ENCODE assay signal across 31 mouse cellular contexts in genomic region chr3:138955220-138955619, GRCm38 (mm10).
"Had no signal": no experiment of that assay in that cellular context is flagged by ENCODE, and none has a peak within 500 bp of the region (broad histone marks: within the 10 kb centered on the region; RNA-seq: fewer than 3 reads in every experiment).

No protein-coding gene starts in this region.

- ATAC-seq: liver, embryonic 12.5 days; liver, postnatal 0 days; lung, postnatal 0 days; midbrain, embryonic 13.5 days; midbrain, embryonic 16.5 days had no signal

- H3K4me3 ChIP-seq: left cerebral cortex, adult 2 months; limb, embryonic 10.5 days; limb, embryonic 12.5 days; limb, embryonic 13.5 days; limb, embryonic 15.5 days; liver, embryonic 12.5 days; liver, embryonic 13.5 days; liver, embryonic 15.5 days; lung, embryonic 15.5 days; megakaryocyte, embryonic 14.5 days; midbrain, embryonic 10.5 days; midbrain, embryonic 12.5 days; midbrain, embryonic 13.5 days; myocyte; neural tube, embryonic 12.5 days had no signal

- H3K9me3 ChIP-seq: limb, embryonic 10.5 days; limb, embryonic 12.5 days; limb, embryonic 13.5 days; limb, embryonic 15.5 days; liver, embryonic 12.5 days; liver, embryonic 13.5 days; liver, embryonic 15.5 days; lung, embryonic 15.5 days; megakaryocyte, embryonic 14.5 days; midbrain, embryonic 10.5 days; midbrain, embryonic 12.5 days; midbrain, embryonic 13.5 days; neural tube, embryonic 12.5 days had no signal

- DNase-seq: left cerebral cortex, postnatal 4 days; liver; liver, embryonic 13.5 days; liver, postnatal 0 days; lung, adult 18-20 months; lung, adult 2 months; lung, embryonic 14.5 days; lung, postnatal 10 days; lung, postnatal 14 days; lung, postnatal 36 days; lung, postnatal 4 days; midbrain, embryonic 14.5 days had no signal

- H3K27ac ChIP-seq: left cerebral cortex, adult 2 months; limb, embryonic 10.5 days; limb, embryonic 12.5 days; limb, embryonic 13.5 days; limb, embryonic 15.5 days; liver, embryonic 12.5 days; liver, embryonic 13.5 days; liver, embryonic 14.5 days; liver, embryonic 15.5 days; lung, embryonic 15.5 days; macrophage; midbrain, embryonic 10.5 days; midbrain, embryonic 12.5 days; midbrain, embryonic 13.5 days; neural tube, embryonic 12.5 days had no signal

- H3K4me2 ChIP-seq: limb, embryonic 12.5 days; limb, embryonic 13.5 days; limb, embryonic 15.5 days; liver, embryonic 11.5 days; liver, embryonic 12.5 days; liver, embryonic 13.5 days; liver, embryonic 15.5 days; lung, embryonic 14.5 days; lung, embryonic 15.5 days; midbrain, embryonic 12.5 days; midbrain, embryonic 13.5 days; neural tube, embryonic 12.5 days had no signal

- H3K9ac ChIP-seq: limb, embryonic 12.5 days; limb, embryonic 13.5 days; limb, embryonic 15.5 days; liver, embryonic 12.5 days; liver, embryonic 13.5 days; liver, embryonic 14.5 days; liver, embryonic 15.5 days; liver, postnatal 0 days; lung, embryonic 14.5 days; lung, embryonic 15.5 days; midbrain, embryonic 12.5 days; midbrain, embryonic 13.5 days; neural tube, embryonic 12.5 days had no signal

- H3K27me3 ChIP-seq: limb, embryonic 12.5 days; limb, embryonic 13.5 days; limb, embryonic 15.5 days; liver, embryonic 12.5 days; liver, embryonic 13.5 days; liver, embryonic 15.5 days; lung, embryonic 15.5 days; megakaryocyte, embryonic 14.5 days; midbrain, embryonic 12.5 days; midbrain, embryonic 13.5 days; neural tube, embryonic 12.5 days had no signal

- H3K4me1 ChIP-seq: limb, embryonic 10.5 days; limb, embryonic 12.5 days; limb, embryonic 13.5 days; limb, embryonic 15.5 days; liver, embryonic 12.5 days; liver, embryonic 13.5 days; liver, embryonic 15.5 days; lung, embryonic 15.5 days; megakaryocyte, embryonic 14.5 days; midbrain, embryonic 10.5 days; midbrain, embryonic 12.5 days; midbrain, embryonic 13.5 days; neural tube, embryonic 12.5 days had no signal
